8 mouse cellular contexts compared by ENCODE assay signal in genomic region chr1:181793541-181793940, GRCm38 (mm10). TPM values are rescaled to one million over a fixed set of nuclear protein-coding genes. Genes with fewer than 3 reads are reported as not detected.
A peak's percentile ranks its signal among the peaks of the same experiment; 100 is the strongest.
DNase-seq lines count a peak whose midpoint lies in the region; ATAC-seq lines count a peak whose summit lies in the region.

No protein-coding gene starts in this region.

- peak overlapping the region; percentile 56; the same call in 1 of the 2 replicates for H3K27ac ChIP-seq in heart, embryonic 13.5 days (replicated peaks)

- no peaks in the 10 kb centered on the region for H3K9me3 ChIP-seq in heart, embryonic 13.5 days

- H3K4me1 ChIP-seq in heart, embryonic 13.5 days = peaks cover 10% of the 10 kb centered on the region

- DNase-seq in embryo, embryonic 11 days = peak; percentile 17
- DNase-seq in embryo, embryonic 10 days (ENCODE audit: low spot score) = no peak
- DNase-seq in NIH3T3 (ENCODE audit: low read depth) = peak; percentile 68
- peak; percentile 18 to 29 for DNase-seq in left cerebral cortex, postnatal 14 days (ENCODE audit: low spot score in 2 of 2)
- DNase-seq in testis, postnatal 14 days (ENCODE audit: low spot score) = peak; percentile 72
- no peak for DNase-seq in cerebellum, adult 18-20 months

- H3K4me3 ChIP-seq in heart, embryonic 13.5 days = no peak overlapping the region

- no peak for ATAC-seq in heart, embryonic 13.5 days (ENCODE audit: extremely low read depth, insufficient number of reproducible peaks, low FRiP score, low TSS enrichment)
- no peak for ATAC-seq in CD4-positive, CD25-positive, alpha-beta regulatory T cell, adult 4 months

- intact Hi-C loops in left cerebral cortex, postnatal 14 days (cut with DNase I) = no loop called here

- no peak overlapping the region for H3K4me2 ChIP-seq in heart, embryonic 13.5 days

- 45% methylated on average over 2 of the region's 2 CpGs for WGBS in heart, embryonic 13.5 days

- H3K9ac ChIP-seq in heart, embryonic 13.5 days = no peak overlapping the region

- H3K27me3 ChIP-seq in heart, embryonic 13.5 days (replicated peaks) = no peaks in the 10 kb centered on the region

- no peaks in the 10 kb centered on the region for H3K36me3 ChIP-seq in heart, embryonic 13.5 days

RNA-seq across cellular contexts. Expression of gene Lbr, which starts 49.3 kb away (rescaled TPM):
- polyA plus RNA-seq in heart, embryonic 13.5 days (2015; fragmentation: Nextera tagmentation; extraction: Ambion mirVana) = 62.2 and 73.4 TPM in 2 replicates
- 10 to 100 TPM in 1 of 2 experiments, 1 to 10 TPM in 1; 9.6 to 14.2 TPM for total RNA-seq in left cerebral cortex, postnatal 14 days (2021)
- polyA plus RNA-seq in CD4-positive, CD25-positive, alpha-beta regulatory T cell, adult 4 months (2017; shearing (Covaris generic)) = 100 to 1,000 TPM; 319 to 341 TPM

Comparison
In these comparisons a context has a peak if more than half of its experiments do, and no peak if none do; other contexts are left out.
1. DNase-seq: peak in embryo, embryonic 11 days (single experiment), NIH3T3 (single experiment), left cerebral cortex, postnatal 14 days (2 of 2) and testis, postnatal 14 days (single experiment); none in embryo, embryonic 10 days (single experiment) and cerebellum, adult 18-20 months (0 of 2).